Mouse (Mus musculus) lung, postnatal 14 days (tissue): Measurements from ENCODE around the gene Tm6sf1.

Experiments used
- DNase-seq: peaks from one replicate; pipeline ENCODE4 v3.0.0; 2021

Gene Tm6sf1

GRCm38 (mm10) chr7:81904094-81904493, 45.3 kb downstream of the Tm6sf1 start:
- DNase-seq, result no peak

DNA sequence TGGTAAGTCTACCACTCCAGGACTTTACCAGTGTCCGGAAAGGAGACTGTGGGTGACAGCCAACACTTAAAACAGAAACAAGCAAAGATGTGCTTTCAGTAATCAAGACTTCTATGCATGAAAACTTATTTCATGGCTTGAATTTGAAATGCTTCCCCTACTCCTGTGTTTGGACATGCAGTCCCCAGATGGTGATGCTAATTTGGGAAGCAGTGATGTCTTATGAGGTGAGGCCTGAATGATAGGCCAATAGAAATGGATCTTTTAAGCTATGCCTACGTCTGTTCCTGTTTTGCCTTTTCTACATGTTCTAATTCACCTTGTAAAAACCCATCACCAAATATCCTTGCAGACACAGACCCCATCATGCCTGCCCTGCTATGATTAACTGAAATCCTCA, 46.1 kb downstream of the Tm6sf1 start:
- no peak for DNase-seq

GRCm38 (mm10) chr7:81918316-81918715, 59.5 kb downstream of the Tm6sf1 start:
- DNase-seq, result no peak

DNA sequence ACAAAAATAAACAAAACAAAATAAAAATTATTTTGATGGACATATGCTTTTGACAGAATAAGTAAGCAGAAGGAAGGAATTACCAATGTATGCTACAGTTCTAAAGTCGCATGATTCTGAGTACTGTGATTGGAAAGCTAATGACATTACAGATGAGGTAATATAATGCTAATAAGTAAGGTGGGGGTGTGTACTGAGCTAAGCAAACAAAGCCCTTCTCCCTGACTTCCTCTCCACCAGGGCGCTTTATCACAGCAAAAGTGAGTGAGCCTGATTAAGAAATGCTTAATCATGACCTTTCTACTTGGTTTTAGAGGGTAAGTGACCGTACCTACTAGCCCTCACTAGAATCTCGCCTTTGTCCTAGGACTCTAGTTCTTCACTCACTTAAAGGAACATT, 61.5 kb downstream of the Tm6sf1 start:
- no peak for DNase-seq

- DNase-seq, result no peak
These were observed 62.7 kb downstream of the Tm6sf1 start for GRCm38 (mm10) chr7:81921379-81921952.

- no peak for DNase-seq
These were observed 70.2 kb downstream of the Tm6sf1 start for GRCm38 (mm10) chr7:81928998-81929397.

DNA sequence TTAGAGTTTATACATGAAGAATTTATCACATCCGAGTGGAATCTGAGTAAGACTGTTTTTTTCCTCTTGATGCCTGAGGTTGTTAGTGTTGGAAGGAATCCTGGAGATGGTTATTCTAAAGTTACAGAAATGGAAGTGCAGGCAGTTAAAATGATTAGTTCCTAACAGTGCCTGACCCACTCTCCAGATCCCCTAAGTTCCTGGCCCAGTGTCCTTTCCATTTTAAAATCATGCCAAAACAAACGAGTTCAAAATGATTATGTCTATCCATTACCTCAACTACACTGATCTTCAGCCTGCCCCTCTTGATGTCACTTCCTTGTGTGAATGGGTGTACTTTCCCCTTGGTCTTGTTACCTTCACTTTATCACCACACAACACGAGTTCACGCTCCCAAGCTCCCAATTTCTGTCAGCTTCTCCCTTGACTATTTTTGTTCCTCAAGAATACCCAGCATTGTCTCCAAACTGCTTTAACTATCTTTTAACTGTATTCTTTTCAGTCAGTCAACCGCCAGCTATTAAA, 73.8 kb downstream of the Tm6sf1 start:
- no peak for DNase-seq

DNA sequence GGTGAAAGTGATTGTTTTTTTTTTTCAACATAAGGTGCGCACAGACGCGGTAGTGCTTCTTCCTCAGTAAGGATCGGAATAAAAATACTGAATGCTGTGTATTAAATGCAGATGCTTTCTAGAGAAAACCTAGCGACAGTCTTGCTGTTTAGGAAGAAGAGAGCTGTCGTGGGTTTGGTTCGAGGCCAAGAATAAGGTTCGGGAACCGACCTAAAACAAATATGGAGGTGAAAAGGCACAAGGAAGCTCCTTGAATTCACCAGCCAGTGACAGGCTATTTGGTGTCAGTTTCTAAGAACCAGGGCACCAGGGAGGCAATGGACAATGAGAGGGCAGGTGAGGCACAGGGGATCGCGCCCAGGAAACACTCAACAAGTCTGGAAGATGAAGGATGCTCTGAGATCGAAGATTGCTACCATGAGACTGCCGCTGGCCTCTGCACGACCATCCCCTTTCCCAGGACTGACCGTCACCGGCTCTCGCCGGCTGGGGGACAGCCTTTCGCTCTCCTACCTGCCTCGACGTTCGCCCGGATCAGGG, 74.3 kb downstream of the Tm6sf1 start:
- no peak for DNase-seq

GRCm38 (mm10) chr7:81933601-81934266, 74.9 kb downstream of the Tm6sf1 start:
- peak; percentile 67 for DNase-seq
